Comparison of ENCODE assay signal across 8 mouse cellular contexts in genomic region chrX:152089832-152090614, GRCm38 (mm10). TPM values are rescaled to one million over a fixed set of nuclear protein-coding genes. Genes with fewer than 3 reads are reported as not detected.
DNase-seq lines count a peak whose midpoint lies in the region; ATAC-seq and TF ChIP-seq lines count a peak whose summit lies in the region.
"Not testable (repeated sequence)": the region's sequence is repeated elsewhere in the genome, so short reads cannot be mapped to it uniquely, and the experiment has no call there.

No protein-coding gene starts in this region.

- TF ChIP-seq CTCF in kidney, postnatal 0 days (IDR thresholded peaks at IDR 0.05; ENCODE audit: low read depth): not testable (repeated sequence)

- not testable (repeated sequence) for H3K27ac ChIP-seq in forebrain, embryonic 10.5 days; kidney, postnatal 0 days; midbrain, embryonic 10.5 days (replicated peaks)

- 55% methylated on average over 7 of the region's 7 CpGs for WGBS in forebrain, embryonic 10.5 days
- 37% methylated on average over 7 of the region's 7 CpGs for WGBS in kidney, postnatal 0 days
- 52% methylated on average over 7 of the region's 7 CpGs for WGBS in midbrain, embryonic 10.5 days

- DNase-seq in MN1 (ENCODE audit: low spot score): peak; percentile 73
- DNase-seq in cerebellum, adult 18-20 months: peak; percentile 5 to 6
- peak; percentile 29 for DNase-seq in forebrain, embryonic 10.5 days (ENCODE audit: extremely low spot score, low spot score)
- peak; percentile 40 for DNase-seq in gastrocnemius, postnatal 14 days
- DNase-seq in kidney, postnatal 0 days (ENCODE audit: low spot score): peak; percentile 19
- peak; percentile 53 to 72 for DNase-seq in left cerebral cortex, adult 9 months (ENCODE audit: low spot score in 2 of 2)
- peak; percentile 36 for DNase-seq in midbrain, embryonic 10.5 days (ENCODE audit: low spot score)
- DNase-seq in retina, embryonic 14.5 days (ENCODE audit: low spot score): peak; percentile 52

- peaks cover 100% of the 10 kb centered on the region for H3K27me3 ChIP-seq in forebrain, embryonic 10.5 days (ENCODE audit: poor library complexity, severe bottlenecking)
- not testable (repeated sequence) for H3K27me3 ChIP-seq in kidney, postnatal 0 days (ENCODE audit: insufficient read depth, low read length)
- peaks cover 100% of the 10 kb centered on the region for H3K27me3 ChIP-seq in midbrain, embryonic 10.5 days (ENCODE audit: low read depth, poor library complexity, severe bottlenecking)

- intact Hi-C loops in gastrocnemius, postnatal 14 days (cut with DNase I; ENCODE audit: low total_unique reads): not testable (repeated sequence)

- ATAC-seq in kidney, postnatal 0 days (replicated peaks; ENCODE audit: low FRiP score, low read depth): not testable (repeated sequence)

- not testable (repeated sequence) for H3K4me1 ChIP-seq in forebrain, embryonic 10.5 days; kidney, postnatal 0 days (replicated peaks; ENCODE audit: insufficient read depth, low read length); midbrain, embryonic 10.5 days

- not testable (repeated sequence) for H3K9ac ChIP-seq in kidney, postnatal 0 days (ENCODE audit: low read depth, low read length)

- not testable (repeated sequence) for H3K9me3 ChIP-seq in forebrain, embryonic 10.5 days; kidney, postnatal 0 days (replicated peaks; ENCODE audit: low read length); midbrain, embryonic 10.5 days (replicated peaks)

- H3K4me3 ChIP-seq in forebrain, embryonic 10.5 days; kidney, postnatal 0 days (replicated peaks; ENCODE audit: low read depth, low read length); midbrain, embryonic 10.5 days: not testable (repeated sequence)

- not testable (repeated sequence) for H3K4me2 ChIP-seq in kidney, postnatal 0 days (ENCODE audit: low read length)

- not testable (repeated sequence) for H3K36me3 ChIP-seq in forebrain, embryonic 10.5 days (replicated peaks); kidney, postnatal 0 days (ENCODE audit: insufficient read depth, low read length); midbrain, embryonic 10.5 days

RNA-seq across cellular contexts. Expression of gene Iqsec2, which starts 54.0 kb away (rescaled TPM):
- polyA plus RNA-seq in forebrain, embryonic 10.5 days (2016; fragmentation: Nextera tagmentation; extraction: Ambion mirVana): 1.3 and 1.4 TPM in 2 replicates
- 10 to 100 TPM; 15.7 to 18.3 TPM for total RNA-seq in gastrocnemius, postnatal 14 days (2021)
- polyA plus RNA-seq in kidney, postnatal 0 days (2015; fragmentation: Nextera tagmentation; extraction: Ambion mirVana): 10.3 and 11.0 TPM in 2 replicates
- 1.00 and 1.4 TPM in 2 replicates for polyA plus RNA-seq in midbrain, embryonic 10.5 days (2016; fragmentation: Nextera tagmentation; extraction: Ambion mirVana)

Comparison
In these comparisons a context has a peak if more than half of its experiments do, and no peak if none do; other contexts are left out.
1. DNase-seq: peak in every context shown above with its lines; median percentile 73 in MN1; 62 in left cerebral cortex, adult 9 months; 52 in retina, embryonic 14.5 days; 40 in gastrocnemius, postnatal 14 days; 36 in midbrain, embryonic 10.5 days; 29 in forebrain, embryonic 10.5 days; 19 in kidney, postnatal 0 days; 6 in cerebellum, adult 18-20 months.